Mouse (Mus musculus) limb, embryonic 14.5 days (tissue): Measurements from ENCODE around the gene Tmem8b. TPM values are rescaled to one million over a fixed set of nuclear protein-coding genes. Genes with fewer than 3 reads are reported as not detected.

Experiments
- ATAC-seq: fragments of 200-750 bp; cut with Nextera tagmentation; 2 replicates; pipeline ENCODE4 v1.8.0; 2017; ENCODE audit warnings: low read depth, moderate number of reproducible peaks, moderate TSS enrichment; ENCODE audit not compliant: low FRiP score
- DNase-seq: peaks from one replicate; pipeline ENCODE4 v3.0.0-alpha.2; 2015; ENCODE audit warnings: low spot score
- H3K27ac ChIP-seq: fragments of 300-500 bp; sonication (generic); replicated peaks from 2 replicates; pipeline ENCODE4 v1.5.1; 2014; ENCODE audit warnings: low read depth, mild to moderate bottlenecking, low read length, moderate library complexity, mixed read lengths
- H3K27me3 ChIP-seq: fragments of 300-500 bp; sonication (generic); 2 replicates; pipeline ENCODE4 v1.6.1; 2014; ENCODE audit warnings: low read length, mixed read lengths; ENCODE audit not compliant: control insufficient read depth, insufficient read depth
- H3K36me3 ChIP-seq: fragments of 300-500 bp; sonication (generic); 2 replicates; pipeline ENCODE4 v1.6.1; 2014; ENCODE audit warnings: mild to moderate bottlenecking, low read length, moderate library complexity, mixed read lengths; ENCODE audit not compliant: control insufficient read depth, insufficient read depth
- H3K4me1 ChIP-seq: fragments of 300-500 bp; sonication (generic); 2 replicates; pipeline ENCODE4 v1.6.1; 2014; ENCODE audit warnings: antibody characterized with exemption, low read length, mixed read lengths; ENCODE audit not compliant: control insufficient read depth, insufficient read depth
- H3K4me2 ChIP-seq: fragments of 300-500 bp; sonication (generic); replicated peaks from 2 replicates; pipeline ENCODE4 v1.6.1; 2014; ENCODE audit warnings: low read depth, mild to moderate bottlenecking, low read length, moderate library complexity; ENCODE audit not compliant: severe bottlenecking
- H3K4me3 ChIP-seq: fragments of 300-500 bp; sonication (generic); replicated peaks from 2 replicates; pipeline ENCODE4 v1.5.1; 2014; ENCODE audit warnings: low read length
- H3K9ac ChIP-seq: fragments of 300-500 bp; sonication (generic); 2 replicates; pipeline ENCODE4 v1.6.1; 2014; ENCODE audit warnings: mild to moderate bottlenecking, low read depth, low read length, moderate library complexity; ENCODE audit not compliant: severe bottlenecking
- H3K9me3 ChIP-seq: fragments of 300-500 bp; sonication (generic); 2 replicates; pipeline ENCODE4 v1.6.1; 2016; ENCODE audit warnings: low read length; ENCODE audit not compliant: control insufficient read depth
- POLR2A ChIP-seq: fragments of 200-500 bp; IDR thresholded peaks from 2 replicates; pipeline ENCODE4 v1.8.0; 2012; ENCODE audit warnings: inconsistent platforms, mild to moderate bottlenecking, moderate library complexity, borderline replicate concordance; ENCODE audit not compliant: insufficient read depth, insufficient read length; ENCODE audit errors: extremely low read depth
- WGBS: fragments of 180-500 bp; shearing (Covaris S2); extraction: QIAGEN DNeasy Blood & Tissue Kit; methylation state at CpG from one replicate; pipeline ENCODE4 v1.1.7; 2014; 5-methylcytosine and 5-hydroxymethylcytosine counted together
- polyA plus RNA-seq, 2 experiments: library from polyadenylated mRNA; depleted of rRNA in 1 of 2; stranded (reverse) in 1 of 2; unstranded in 1 of 2; fragments of >200 nt; fragmentation: Nextera tagmentation in 1 of 2; extraction: Ambion mirVana in 1 of 2; gene quantifications; 2 replicates each; pipeline versions ENCODE4 v1.2.1 to v1.2.3; 2012 to 2014

Tmem8b gene
- polyA plus RNA-seq, 2 experiments: 3.8 to 16.0 TPM

DNA sequence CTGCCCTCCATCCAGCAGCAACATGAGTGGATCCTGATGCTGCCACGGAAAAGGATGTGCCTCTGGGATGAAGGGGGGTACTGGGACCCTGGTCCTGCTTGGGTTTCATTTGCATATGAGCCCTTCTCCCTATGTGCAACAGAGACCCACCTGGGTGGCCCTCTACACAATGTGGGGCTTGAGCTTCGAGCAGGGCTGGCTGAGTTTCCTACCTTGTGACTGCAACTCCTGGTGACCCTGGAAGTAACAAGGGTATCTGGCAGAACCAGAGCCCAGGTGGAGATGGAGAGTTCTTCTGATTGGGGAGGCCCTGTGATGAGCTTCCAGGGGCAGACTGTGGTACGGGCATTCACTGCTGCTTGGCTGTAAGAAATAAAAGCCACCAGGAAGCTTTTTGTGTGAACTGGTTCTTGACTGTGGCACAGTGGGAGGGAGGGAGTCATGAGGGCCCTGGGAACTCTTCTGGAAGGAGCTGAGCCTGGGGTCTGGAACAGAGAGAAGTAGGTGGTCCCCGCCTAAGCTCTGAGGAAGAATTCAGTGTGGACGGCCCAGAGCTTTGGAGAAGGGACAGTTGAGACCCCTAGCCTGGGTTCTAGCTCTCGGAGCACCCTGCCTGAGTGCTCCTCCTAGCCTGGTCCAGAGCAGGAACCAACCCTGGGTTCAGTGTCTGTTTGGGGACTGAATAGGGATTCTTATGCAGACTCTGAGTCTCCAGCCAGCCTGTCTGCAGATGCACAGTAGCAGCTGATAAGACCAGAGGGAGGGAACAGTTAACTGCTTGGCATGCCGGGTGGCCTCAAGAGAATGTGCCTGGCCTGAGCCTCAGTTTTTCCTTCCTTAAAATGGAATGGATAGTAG is 59.2 kb downstream of the Tmem8b start:
- ATAC-seq (no peak), DNase-seq (no peak)
- Histone ChIP-seq H3K4me1 (peaks cover 21% of the 10 kb centered on the region), H3K9ac (no peak overlapping the region), H3K36me3 (no peaks in the 10 kb centered on the region), H3K4me3 (no peak overlapping the region), H3K9me3 (no peaks in the 10 kb centered on the region), H3K27ac (peak overlapping the region; percentile 39; the same call in 1 of the 2 replicates), H3K27me3 (no peaks in the 10 kb centered on the region), H3K4me2 (no peak overlapping the region)
- no peak for TF ChIP-seq POLR2A
- WGBS: 78% methylated on average over 7 of the region's 7 CpGs

DNA sequence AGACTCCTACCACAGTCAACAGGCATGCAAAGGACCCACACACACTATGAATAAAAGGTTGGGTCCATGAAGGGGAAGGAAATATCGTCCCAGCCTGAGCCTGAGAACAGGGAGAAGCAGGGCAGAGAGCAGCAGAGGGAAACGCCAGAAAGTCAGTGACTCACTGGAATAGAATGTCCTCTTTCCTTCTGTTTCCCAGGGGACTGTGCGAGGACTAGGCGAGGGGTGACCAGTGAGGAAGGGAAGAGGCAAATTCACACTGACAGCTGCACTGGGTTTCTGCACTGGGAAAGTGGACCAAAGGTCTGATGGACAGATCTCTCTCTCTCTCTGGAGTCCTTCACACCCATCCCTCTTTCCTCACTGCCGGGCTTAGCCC is 59.8 kb downstream of the Tmem8b start:
- Histone ChIP-seq H3K27ac (no peak overlapping the region; the same call in 1 of the 2 replicates), H3K4me1 (peaks cover 21% of the 10 kb centered on the region), H3K36me3 (no peaks in the 10 kb centered on the region), H3K4me2 (no peak overlapping the region), H3K9ac (no peak overlapping the region), H3K4me3 (no peak overlapping the region), H3K27me3 (no peaks in the 10 kb centered on the region), H3K9me3 (no peaks in the 10 kb centered on the region)
- DNase-seq: no peak
- no peak for TF ChIP-seq POLR2A
- ATAC-seq: no peak
- WGBS: 42% methylated on average over 4 of the region's 5 CpGs

DNA sequence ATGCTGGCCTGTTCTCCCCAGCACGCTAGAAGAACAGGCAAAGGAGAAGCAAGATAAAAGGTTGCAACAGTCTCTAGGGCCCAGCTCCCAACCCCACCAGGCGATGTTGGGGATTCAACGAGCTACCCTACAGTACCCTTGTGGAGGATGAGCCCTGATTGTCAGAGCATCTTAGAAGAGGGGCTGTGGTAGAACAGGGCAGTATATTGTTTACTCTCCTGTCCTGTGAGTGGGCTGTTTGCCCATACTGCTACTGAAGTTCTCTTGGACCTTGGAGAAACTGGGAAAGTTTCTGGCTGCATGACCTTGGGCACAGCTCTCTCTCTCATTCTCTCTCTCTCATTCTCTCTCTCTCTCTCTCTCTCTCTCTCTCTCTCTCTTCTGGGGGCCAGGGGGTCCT is 60.4 kb downstream of the Tmem8b start:
- 69% methylated on average over 3 of the region's 3 CpGs for WGBS

DNA sequence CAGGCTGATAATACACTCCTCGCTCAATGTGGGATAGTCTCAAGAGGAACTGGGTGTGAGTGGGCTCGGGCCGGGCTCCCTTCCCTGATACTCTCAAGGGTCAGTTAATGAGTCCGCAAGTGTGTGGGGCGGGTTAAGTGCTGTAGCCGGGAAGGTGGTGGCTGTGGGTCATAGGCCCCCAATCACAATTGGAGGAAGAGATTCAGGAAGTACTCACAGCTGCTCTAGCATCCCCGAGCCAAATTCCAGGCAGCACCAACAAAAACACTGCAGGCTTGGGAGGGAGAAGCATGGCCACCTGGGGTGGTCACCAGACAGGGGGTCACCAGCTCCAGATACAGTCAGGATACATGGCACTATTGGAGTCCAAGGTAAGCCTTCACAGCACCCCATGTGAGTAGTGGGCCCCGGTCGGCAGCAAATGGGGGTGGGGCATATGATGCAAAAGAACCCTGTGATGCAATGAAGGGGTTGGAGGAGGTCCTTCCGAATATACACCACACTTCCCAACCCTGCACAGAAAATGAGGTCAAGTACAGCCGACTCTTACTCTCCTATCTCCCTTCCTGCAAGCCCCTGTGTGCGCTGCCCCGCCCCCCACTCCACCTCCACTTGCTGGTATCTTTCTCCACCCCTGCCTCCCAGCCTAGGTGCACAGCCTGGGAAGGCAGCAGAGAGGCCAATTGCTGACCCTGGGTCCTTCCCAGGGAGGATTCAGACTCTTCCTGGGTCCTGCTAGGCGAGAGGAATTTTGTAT is 61.2 kb downstream of the Tmem8b start, which contains the start of gene Spaar:
Gene Spaar (plus strand): TSS at position 241 of the 757 bp plus-strand sequence.
- no peak within 1 kb of the TSS for H3K4me2 ChIP-seq
- ATAC-seq: no peak
- no peaks in the 10 kb centered on the region for H3K9me3 ChIP-seq
- no peak within 1 kb of the TSS; the same call in 1 of the 2 replicates for H3K27ac ChIP-seq
- no peaks in the 10 kb centered on the region for H3K27me3 ChIP-seq
- H3K4me1 ChIP-seq: peaks cover 21% of the 10 kb centered on the region
- H3K4me3 ChIP-seq: no peak within 1 kb of the TSS
- TF ChIP-seq POLR2A: no peak
- WGBS: 61% methylated on average over 13 of the region's 14 CpGs
- no peak within 1 kb of the TSS for H3K9ac ChIP-seq
- no peaks in the 10 kb centered on the region for H3K36me3 ChIP-seq
- no peak for DNase-seq

More for the DNA sequence above, 60.4 kb downstream of the Tmem8b start:
- Histone ChIP-seq H3K4me1 (peaks cover 21% of the 10 kb centered on the region), H3K9ac (no peak overlapping the region), H3K4me2 (no peak overlapping the region), H3K27ac (no peak overlapping the region; the same call in 1 of the 2 replicates), H3K36me3 (no peaks in the 10 kb centered on the region), H3K27me3 (no peaks in the 10 kb centered on the region), H3K4me3 (no peak overlapping the region), H3K9me3 (no peaks in the 10 kb centered on the region)
- no peak for TF ChIP-seq POLR2A
- ATAC-seq: no peak
- DNase-seq: no peak

DNA sequence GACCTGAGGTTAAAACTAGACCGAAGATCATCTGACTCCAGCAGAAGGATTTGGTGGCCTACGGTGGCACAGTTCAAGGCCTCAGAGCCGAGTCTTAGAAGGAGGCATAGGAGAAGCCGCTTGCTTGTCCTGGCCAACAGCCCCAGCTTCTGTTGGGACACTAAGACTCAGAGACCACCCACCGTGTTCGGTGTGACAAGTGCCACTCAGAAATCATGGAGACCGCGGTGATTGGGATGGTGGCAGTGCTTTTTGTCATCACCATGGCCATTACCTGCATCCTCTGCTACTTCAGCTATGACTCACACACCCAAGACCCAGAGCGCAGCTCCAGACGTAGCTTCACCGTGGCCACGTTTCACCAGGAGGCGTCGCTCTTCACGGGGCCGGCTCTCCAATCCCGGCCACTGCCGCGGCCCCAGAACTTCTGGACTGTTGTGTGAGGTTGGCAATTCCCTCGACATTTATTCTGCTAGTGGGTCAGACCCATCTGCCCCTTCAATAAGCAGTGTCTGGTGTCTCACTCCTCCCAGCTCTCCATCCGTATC is 62.1 kb downstream of the Tmem8b start:
- no peak overlapping the region for H3K4me3 ChIP-seq
- no peaks in the 10 kb centered on the region for H3K36me3 ChIP-seq
- 68% methylated on average over 21 of the region's 21 CpGs for WGBS
- H3K27me3 ChIP-seq: no peaks in the 10 kb centered on the region
- no peak overlapping the region for H3K9ac ChIP-seq
- H3K4me2 ChIP-seq: no peak overlapping the region
- no peak overlapping the region for H3K27ac ChIP-seq
- TF ChIP-seq POLR2A: no peak
- ATAC-seq (no peak), DNase-seq (no peak)
- H3K4me1 ChIP-seq: peaks cover 21% of the 10 kb centered on the region
- H3K9me3 ChIP-seq: no peaks in the 10 kb centered on the region
